Mouse (Mus musculus) myocyte (in vitro differentiated cells): ENCODE data around the gene Abhd5.

Source experiments
- MAX ChIP-seq: IDR thresholded peaks from one replicate; pipeline ENCODE4 v1.6.1; 2011; ENCODE audit warnings: low read depth, mild to moderate bottlenecking, control low read depth
- POLR2A ChIP-seq: IDR thresholded peaks from one replicate; pipeline ENCODE4 v1.6.1; 2011; ENCODE audit warnings: low read depth, mild to moderate bottlenecking, control low read depth, moderate library complexity; ENCODE audit not compliant: insufficient read length
- POLR2AphosphoS2 ChIP-seq: IDR thresholded peaks from one replicate; pipeline ENCODE4 v1.6.1; 2011; ENCODE audit warnings: low read depth, control low read depth; ENCODE audit not compliant: insufficient read length
- TCF12 ChIP-seq: IDR thresholded peaks from one replicate; pipeline ENCODE4 v1.6.1; 2011; ENCODE audit warnings: mild to moderate bottlenecking, control low read depth; ENCODE audit not compliant: poor library complexity, insufficient read depth, severe bottlenecking

GRCm38 (mm10) chr9:122378986-122379385, 27.6 kb downstream of the Abhd5 start:
- no peak for TF ChIP-seq POLR2A
- no peak for TF ChIP-seq TCF12
- no peak for TF ChIP-seq MAX
- TF ChIP-seq POLR2AphosphoS2 = no peak
